In the genomic region with DNA sequence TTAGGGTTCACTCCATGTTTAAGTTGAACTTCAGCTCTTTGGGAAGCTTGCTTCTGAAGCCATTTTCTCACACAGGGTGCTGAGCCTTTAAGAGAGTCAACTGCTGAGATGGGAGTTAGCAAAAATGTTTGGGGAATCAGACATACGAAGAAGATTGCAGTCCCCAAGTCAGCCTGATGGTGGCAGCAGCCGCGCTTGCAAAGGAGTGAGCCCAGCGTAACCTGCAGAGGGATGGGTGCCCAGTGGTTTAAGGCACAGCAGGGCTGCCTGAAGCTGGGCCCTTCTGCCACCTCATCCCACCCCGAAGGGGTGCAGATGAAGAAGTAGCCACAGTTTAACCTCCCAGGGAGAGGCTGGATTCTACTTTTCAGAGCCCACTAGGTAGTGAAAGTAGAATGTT, we compare ENCODE assay signal across 9 mouse cellular contexts. TPM values are rescaled to one million over a fixed set of nuclear protein-coding genes. Genes with fewer than 3 reads are reported as not detected.
DNase-seq lines count a peak whose midpoint lies in the region; TF ChIP-seq lines count a peak whose summit lies in the region.
"Had no signal": no experiment of that assay in that cellular context is flagged by ENCODE, and none has a peak within 500 bp of the region (broad histone marks: within the 10 kb centered on the region; RNA-seq: fewer than 3 reads in every experiment).

No protein-coding gene starts in this region.

- WGBS in forebrain, embryonic 10.5 days, result 7% methylated on average over 5 of the region's 5 CpGs

- in situ Hi-C loops in ES-E14 (cut with MboI; ENCODE audit: low sequenced_read_pairs in 2 of 2, unreplicated experiment in 2 of 2), result loop anchor here (25.0 kb wide), 2 partner anchors 664 to 1961 kb away; a partner anchor contains a TSS

- H3K9ac ChIP-seq in ES-E14 (ENCODE audit: insufficient read depth, low read depth, low read length, poor library complexity, severe bottlenecking), result no peak overlapping the region
- H3K9ac ChIP-seq: heart, embryonic 15.5 days had no signal

- H3K36me3 ChIP-seq in ES-E14 (ENCODE audit: control insufficient read depth, insufficient read depth, low read length, poor library complexity, severe bottlenecking), result no peaks in the 10 kb centered on the region
- no peaks in the 10 kb centered on the region for H3K36me3 ChIP-seq in forebrain, embryonic 10.5 days (replicated peaks)
- H3K36me3 ChIP-seq: heart, embryonic 15.5 days had no signal

- H3K27ac ChIP-seq in ES-E14 (ENCODE audit: insufficient read depth, low read depth, low read length, poor library complexity, severe bottlenecking), result no peak overlapping the region
- H3K27ac ChIP-seq in forebrain, embryonic 10.5 days, result no peak overlapping the region
- H3K27ac ChIP-seq: heart, embryonic 15.5 days had no signal

- intact Hi-C loops in heart, postnatal 14 days (cut with DNase I), result loop anchor here (1.0 to 5.0 kb wide), 5 partner anchors 254 to 666 kb away; no protein-coding TSS in a partner anchor

- TF ChIP-seq POLR2A in brain, embryonic 14.5 days (IDR thresholded peaks at IDR 0.05; ENCODE audit: borderline replicate concordance, extremely low read depth, insufficient read depth, insufficient read length, poor library complexity, severe bottlenecking), result no peak

- DNase-seq in ES-E14 (ENCODE audit: low read depth, low spot score), result peak; percentile 51
- peak; percentile 86 for DNase-seq in brain, embryonic 14.5 days (ENCODE audit: low read depth)
- peak; percentile 77 for DNase-seq in forebrain, embryonic 10.5 days (ENCODE audit: extremely low spot score, low spot score)
- DNase-seq in heart, postnatal 14 days, result peak; percentile 72 to 86
- peak; percentile 83 for DNase-seq in layer of hippocampus, adult 9-10 months (ENCODE audit: low spot score)
- peak; percentile 86 for DNase-seq in lung, postnatal 10 days
- peak; percentile 91 for DNase-seq in retina, embryonic 14.5 days (ENCODE audit: low spot score)
- DNase-seq in urinary bladder, postnatal 25 days (ENCODE audit: low spot score), result peak; percentile 72

- no peaks in the 10 kb centered on the region for H3K9me3 ChIP-seq in ES-E14 (ENCODE audit: control insufficient read depth, insufficient read depth, low read depth, low read length)
- H3K9me3 ChIP-seq in forebrain, embryonic 10.5 days, result no peaks in the 10 kb centered on the region
- H3K9me3 ChIP-seq: heart, embryonic 15.5 days had no signal

- H3K27me3 ChIP-seq in forebrain, embryonic 10.5 days (ENCODE audit: poor library complexity, severe bottlenecking), result peaks cover 41% of the 10 kb centered on the region

- no peak overlapping the region for H3K4me3 ChIP-seq in ES-E14 (ENCODE audit: insufficient read depth in 1 of 2, low read depth in 1 of 2, low read length in 2 of 2, poor library complexity in 1 of 2, severe bottlenecking in 1 of 2)
- H3K4me3 ChIP-seq in forebrain, embryonic 10.5 days, result no peak overlapping the region
- H3K4me3 ChIP-seq: heart, embryonic 15.5 days had no signal

- no peaks in the 10 kb centered on the region for H3K4me1 ChIP-seq in ES-E14 (ENCODE audit: control insufficient read depth in 2 of 2, insufficient read depth in 2 of 2, low read length in 2 of 2, poor library complexity in 1 of 2)
- no peaks in the 10 kb centered on the region for H3K4me1 ChIP-seq in forebrain, embryonic 10.5 days
- H3K4me1 ChIP-seq: heart, embryonic 15.5 days had no signal

- peak; percentile 98 for TF ChIP-seq CTCF in brain, embryonic 14.5 days (IDR thresholded peaks at IDR 0.05; ENCODE audit: borderline replicate concordance, extremely low read depth, insufficient read depth, insufficient read length)

TF ChIP-seq in ES-E14, 5 proteins besides CTCF, POLR2A, EP300 and RAD21:
- TF ChIP-seq ZC3H11A (IDR thresholded peaks at IDR 0.05; ENCODE audit: borderline replicate concordance, low read depth, low read length) (peak; percentile 44; the same call in 1 of the 2 replicates), CHD2 (IDR thresholded peaks at IDR 0.05; ENCODE audit: low read depth, low read length) (no peak)

RNA-seq across cellular contexts. Expression of a gene that starts 13.0 kb away (rescaled TPM):
- 0.48 and 0.67 TPM in 2 replicates for total RNA-seq in ES-E14 (2012; rRNA removed)
- 20.9 and 33.3 TPM in 2 replicates for polyA plus RNA-seq in brain, embryonic 14.5 days (2012; rRNA removed)
- polyA plus RNA-seq in forebrain, embryonic 10.5 days (2016; fragmentation: Nextera tagmentation; extraction: Ambion mirVana), result 2.5 and 3.0 TPM in 2 replicates
- total RNA-seq in heart, postnatal 14 days (2021), result 1 to 10 TPM in 1 of 2 experiments, under 1 TPM in 1; 0.95 to 1.0 TPM
